Mouse (Mus musculus) heart, embryonic 14.5 days (tissue): Measurements from ENCODE around the gene Vps54. TPM values are rescaled to one million over a fixed set of nuclear protein-coding genes. Genes with fewer than 3 reads are reported as not detected.
"Not testable (repeated sequence)": the region's sequence is repeated elsewhere in the genome, so short reads cannot be mapped to it uniquely, and the experiment has no call there.

Experiments
- ATAC-seq: fragments of 200-750 bp; cut with Nextera tagmentation; 2 replicates; pipeline ENCODE4 v1.8.0; 2017; ENCODE audit warnings: low read depth, moderate TSS enrichment; ENCODE audit not compliant: insufficient number of reproducible peaks, insufficient read depth, low FRiP score
- H3K27ac ChIP-seq, 2 experiments: fragments of 200-500 bp in 1 of 2; fragments of 300-500 bp in 1 of 2; sonication (generic) in 1 of 2; replicated peaks in 1 of 2; 2 replicates each; pipeline ENCODE4 v1.5.1; 2012 to 2014; ENCODE audit warnings: low read depth in 2 of 2, low read length in 2 of 2, control low read depth in 1 of 2, mild to moderate bottlenecking in 1 of 2, mixed read lengths in 1 of 2; ENCODE audit not compliant: control insufficient read depth in 1 of 2, insufficient read depth in 1 of 2
- H3K27me3 ChIP-seq: fragments of 300-500 bp; sonication (generic); 2 replicates; pipeline ENCODE4 v1.6.1; 2014; ENCODE audit warnings: mild to moderate bottlenecking, low read length, control low read depth; ENCODE audit not compliant: control insufficient read depth, insufficient read depth
- H3K36me3 ChIP-seq: fragments of 300-500 bp; sonication (generic); 2 replicates; pipeline ENCODE4 v1.6.1; 2014; ENCODE audit warnings: mild to moderate bottlenecking, control low read depth, low read length, mixed read lengths; ENCODE audit not compliant: control insufficient read depth, insufficient read depth
- H3K4me1 ChIP-seq, 2 experiments: fragments of 200-500 bp in 1 of 2; fragments of 300-500 bp in 1 of 2; sonication (generic) in 1 of 2; 2 replicates each; pipeline ENCODE4 v1.6.1; 2012 to 2014; ENCODE audit warnings: low read length in 2 of 2, control low read depth in 1 of 2, mixed read lengths in 1 of 2; ENCODE audit not compliant: control insufficient read depth in 2 of 2, insufficient read depth in 2 of 2
- H3K4me2 ChIP-seq: fragments of 300-500 bp; sonication (generic); 2 replicates; pipeline ENCODE4 v1.6.1; 2014; ENCODE audit warnings: mild to moderate bottlenecking, low read length
- H3K4me3 ChIP-seq, 2 experiments: fragments of 200-500 bp in 1 of 2; fragments of 300-500 bp in 1 of 2; sonication (generic) in 1 of 2; 2 replicates each; pipeline ENCODE4 v1.5.1; 2012 to 2014; ENCODE audit warnings: low read length in 2 of 2, mild to moderate bottlenecking in 2 of 2, control low read depth in 1 of 2, low read depth in 1 of 2, moderate library complexity in 1 of 2; ENCODE audit not compliant: control insufficient read depth in 1 of 2, insufficient read depth in 1 of 2
- H3K9ac ChIP-seq: fragments of 300-500 bp; sonication (generic); 2 replicates; pipeline ENCODE4 v1.6.1; 2014; ENCODE audit warnings: mild to moderate bottlenecking, low read length
- H3K9me3 ChIP-seq: fragments of 300-500 bp; sonication (generic); 2 replicates; pipeline ENCODE4 v1.6.1; 2016; ENCODE audit warnings: low read length, control low read depth; ENCODE audit not compliant: control insufficient read depth
- WGBS: fragments of 180-500 bp; shearing (Covaris S2); extraction: QIAGEN DNeasy Blood & Tissue Kit; methylation state at CpG from one replicate; pipeline ENCODE4 v1.1.7; 2014; 5-methylcytosine and 5-hydroxymethylcytosine counted together
- polyA plus RNA-seq: library from polyadenylated mRNA; unstranded; fragments of >200 nt; fragmentation: Nextera tagmentation; extraction: Ambion mirVana; gene quantifications from 2 replicates; pipeline ENCODE4 v1.2.1, GENCODE M21; 2014

Vps54 gene
- polyA plus RNA-seq = 12.3 and 13.2 TPM in 2 replicates

GRCm38 (mm10) chr11:21239021-21239661, at the start of gene Vps54:
TSS of gene Vps54 (plus strand) at chr11:21239281.
- Histone ChIP-seq H3K4me3 (peak within 1 kb of the TSS; percentile 88 to 95), H3K27ac (peak within 1 kb of the TSS; percentile 96), H3K9me3 (no peaks in the 10 kb centered on the region), H3K4me1 (peaks cover 0 to 20% of the 10 kb centered on the region in 2 experiments; a peak in 3 of 4 replicates), H3K9ac (peak within 1 kb of the TSS; percentile 98), H3K36me3 (no peaks in the 10 kb centered on the region), H3K27me3 (no peaks in the 10 kb centered on the region), H3K4me2 (peak within 1 kb of the TSS; percentile 71)
- WGBS = under 1% methylated on average over 29 of the region's 84 CpGs
- peak; percentile 82 for ATAC-seq

- not testable (repeated sequence) for H3K27me3 ChIP-seq, H3K4me2 ChIP-seq, ATAC-seq, H3K4me1 ChIP-seq, H3K27ac ChIP-seq, H3K4me3 ChIP-seq, H3K9me3 ChIP-seq, H3K9ac ChIP-seq, H3K36me3 ChIP-seq
- 86% methylated on average over 8 of the region's 8 CpGs for WGBS
Observed at GRCm38 (mm10) chr11:21191821-21192220, 47.3 kb upstream of the Vps54 start.

DNA sequence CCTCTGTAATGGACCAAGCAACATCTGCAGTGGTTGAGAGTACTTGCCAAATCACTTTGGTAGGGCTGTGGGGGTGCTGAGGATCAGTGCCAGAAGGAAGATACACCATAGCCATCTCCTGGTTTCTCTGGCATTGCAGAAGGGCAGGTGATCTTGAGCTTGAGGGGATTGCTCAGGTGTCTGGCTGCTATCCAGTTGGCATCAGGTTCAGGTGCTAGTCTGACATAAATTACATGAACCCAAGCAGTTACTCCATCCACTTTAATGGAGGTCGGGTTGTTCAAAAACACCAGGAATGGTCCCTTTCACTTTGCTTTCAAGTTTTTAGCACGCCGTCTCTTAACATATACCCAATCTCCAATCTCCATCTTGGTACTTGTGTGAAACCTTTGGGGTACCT, 44.2 kb upstream of the Vps54 start:
- Histone ChIP-seq H3K36me3 (no peaks in the 10 kb centered on the region), H3K4me3 (no peak overlapping the region), H3K27ac (no peak overlapping the region), H3K4me2 (no peak overlapping the region), H3K4me1 (no peaks in the 10 kb centered on the region), H3K9me3 (peaks cover 5% of the 10 kb centered on the region; the same call in 1 of the 2 replicates), H3K27me3 (no peaks in the 10 kb centered on the region), H3K9ac (no peak overlapping the region)
- WGBS = 96% methylated on average over 3 of the region's 3 CpGs
- no peak for ATAC-seq

GRCm38 (mm10) chr11:21209046-21209445, 30.0 kb upstream of the Vps54 start:
- peaks cover 9% of the 10 kb centered on the region; the same call in 1 of the 2 replicates for H3K9me3 ChIP-seq
- WGBS = 75% methylated on average over 2 of the region's 2 CpGs
- no peak overlapping the region for H3K27ac ChIP-seq
- no peaks in the 10 kb centered on the region for H3K4me1 ChIP-seq
- no peak for ATAC-seq
- H3K36me3 ChIP-seq = no peaks in the 10 kb centered on the region
- H3K27me3 ChIP-seq = no peaks in the 10 kb centered on the region
- no peak overlapping the region for H3K9ac ChIP-seq
- H3K4me2 ChIP-seq = no peak overlapping the region
- no peak overlapping the region for H3K4me3 ChIP-seq

GRCm38 (mm10) chr11:21209701-21210100, 29.4 kb upstream of the Vps54 start:
- not testable (repeated sequence) for H3K4me2 ChIP-seq, H3K9ac ChIP-seq, ATAC-seq, H3K4me1 ChIP-seq, H3K36me3 ChIP-seq, H3K4me3 ChIP-seq, H3K27ac ChIP-seq, H3K27me3 ChIP-seq, H3K9me3 ChIP-seq
- WGBS = 89% methylated on average over 9 of the region's 9 CpGs

GRCm38 (mm10) chr11:21217419-21217818, 21.7 kb upstream of the Vps54 start:
- Histone ChIP-seq H3K27ac (0 out of 4 replicates have a peak overlapping the region, but pooled peaks of 1 of the 2 experiments have one; percentile 37), H3K36me3 (no peaks in the 10 kb centered on the region), H3K27me3 (no peaks in the 10 kb centered on the region), H3K4me2 (no peak overlapping the region), H3K4me3 (no peak overlapping the region), H3K9me3 (no peaks in the 10 kb centered on the region), H3K9ac (no peak overlapping the region), H3K4me1 (peaks cover 5 to 7% of the 10 kb centered on the region in 2 experiments)
- 68% methylated on average over 3 of the region's 3 CpGs for WGBS
- peak; percentile 35; the same call in 1 of the 2 replicates for ATAC-seq

DNA sequence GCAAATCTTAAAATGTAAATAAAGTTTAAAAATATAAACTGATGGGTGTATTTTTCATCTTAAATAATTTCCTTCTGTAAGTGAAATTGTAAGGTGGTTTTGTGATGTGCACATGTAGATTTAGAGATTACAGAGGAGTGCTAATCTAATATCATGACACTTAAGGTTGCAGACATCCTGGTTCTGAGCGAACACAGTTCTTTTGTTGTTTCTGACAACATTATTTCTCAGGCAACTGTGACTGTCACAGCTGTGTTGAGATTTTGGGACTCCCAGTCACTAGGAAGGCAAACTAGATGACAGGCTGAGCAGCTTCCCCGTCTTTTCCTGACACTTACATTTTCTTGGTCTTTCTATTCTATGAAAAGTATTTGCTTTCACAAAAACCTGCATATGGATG, 19.8 kb upstream of the Vps54 start:
- no peak for ATAC-seq
- no peak overlapping the region for H3K9ac ChIP-seq
- no peak overlapping the region for H3K4me2 ChIP-seq
- no peak overlapping the region for H3K4me3 ChIP-seq
- no peaks in the 10 kb centered on the region for H3K27me3 ChIP-seq
- 69% methylated on average over 2 of the region's 2 CpGs for WGBS
- H3K4me1 ChIP-seq = peaks cover 5 to 7% of the 10 kb centered on the region in 2 experiments
- no peaks in the 10 kb centered on the region for H3K36me3 ChIP-seq
- H3K27ac ChIP-seq = no peak overlapping the region
- no peaks in the 10 kb centered on the region for H3K9me3 ChIP-seq
